ENCODE assay signal across 12 mouse cellular contexts in genomic region chr5:139796001-139796620, GRCm38 (mm10). TPM values are rescaled to one million over a fixed set of nuclear protein-coding genes. Genes with fewer than 3 reads are reported as not detected.
DNase-seq lines count a peak whose midpoint lies in the region; TF ChIP-seq lines count a peak whose summit lies in the region.
"Had no signal": no experiment of that assay in that cellular context is flagged by ENCODE, and none has a peak within 500 bp of the region (broad histone marks: within the 10 kb centered on the region; RNA-seq: fewer than 3 reads in every experiment).

No protein-coding gene starts in this region.

- H3K27ac ChIP-seq in left cerebral cortex, adult 2 months, result peak overlapping the region; percentile 65
- 0 out of 2 replicates have a peak overlapping the region, but pooled peaks have one; percentile 12 for H3K27ac ChIP-seq in limb, embryonic 10.5 days
- H3K27ac ChIP-seq in cerebellum, adult 2 months (ENCODE audit: insufficient read depth, low read length), result no peak overlapping the region

- no peak overlapping the region for H3K4me3 ChIP-seq in left cerebral cortex, adult 2 months
- no peak overlapping the region for H3K4me3 ChIP-seq in limb, embryonic 10.5 days
- H3K4me3 ChIP-seq in cerebellum, adult 2 months (replicated peaks; ENCODE audit: insufficient read depth, low read depth, low read length), result no peak overlapping the region

- H3K4me1 ChIP-seq in limb, embryonic 10.5 days, result peaks cover 56% of the 10 kb centered on the region
- peaks cover 16% of the 10 kb centered on the region; the same call in 1 of the 2 replicates for H3K4me1 ChIP-seq in cerebellum, adult 2 months (ENCODE audit: control insufficient read depth, insufficient read depth, low read length)

- TF ChIP-seq CTCF in left cerebral cortex, adult 2 months (IDR thresholded peaks at IDR 0.05), result no peak
- no peak for TF ChIP-seq CTCF in cerebellum, adult 2 months (IDR thresholded peaks at IDR 0.05; ENCODE audit: borderline replicate concordance, insufficient read depth, low read depth, low read length)

- TF ChIP-seq POLR2A in cerebellum, adult 2 months (IDR thresholded peaks at IDR 0.05; ENCODE audit: borderline replicate concordance, insufficient read depth, low read length), result no peak

- no peaks in the 10 kb centered on the region for H3K9me3 ChIP-seq in limb, embryonic 10.5 days (replicated peaks)

- 88% methylated on average over 9 of the region's 9 CpGs for WGBS in limb, embryonic 10.5 days
- WGBS in cerebellum, adult 2 months, result 63% methylated on average over 9 of the region's 9 CpGs

- DNase-seq in adrenal gland, adult 2 months, result peak; percentile 42
- DNase-seq in adrenal gland, postnatal 25 days, result no peak
- DNase-seq in left cerebral cortex, adult 2 months (ENCODE audit: extremely low spot score in 1 of 2, low spot score in 2 of 2), result no peak
- no peak for DNase-seq in left cerebral cortex, postnatal 36 days (ENCODE audit: low spot score in 2 of 2)
- DNase-seq in adipocyte (ENCODE audit: low spot score), result peak; percentile 36
- no peak for DNase-seq in limb, embryonic 10.5 days (ENCODE audit: low spot score)
- no peak for DNase-seq in cerebellum, adult 2 months
- DNase-seq in embryo, embryonic 9.5 days (ENCODE audit: extremely low spot score), result no peak
- DNase-seq: cerebellum, adult 9-10 months had no signal

- H3K36me3 ChIP-seq in limb, embryonic 10.5 days, result peaks cover 21% of the 10 kb centered on the region

- intact Hi-C loops in left cerebral cortex, adult 2 months (cut with DNase I), result no loop called here
- intact Hi-C loops in left cerebral cortex, postnatal 36 days (cut with DNase I), result no loop called here

- peaks cover 8% of the 10 kb centered on the region; the same call in 1 of the 2 replicates for H3K27me3 ChIP-seq in limb, embryonic 10.5 days (ENCODE audit: low read depth, poor library complexity, severe bottlenecking)
- no peaks in the 10 kb centered on the region for H3K27me3 ChIP-seq in cerebellum, adult 2 months (ENCODE audit: control insufficient read depth, insufficient read depth, low read length)

RNA-seq across cellular contexts. Expression of gene Mafk, which starts 4.8 kb away (rescaled TPM):
- 10 to 100 TPM; 32.1 to 34.1 TPM for total RNA-seq in adrenal gland, adult 2 months (2021)
- polyA plus RNA-seq in adrenal gland, adult 2 months (2012; rRNA removed), result 28.8 and 29.8 TPM in 2 replicates
- 29.6 and 30.6 TPM in 2 replicates for total RNA-seq in adrenal gland, postnatal 25 days (2021)
- 10 to 100 TPM in 1 of 2 experiments, 1 to 10 TPM in 1; 8.9 to 11.5 TPM for total RNA-seq in left cerebral cortex, adult 2 months (2021)
- total RNA-seq in left cerebral cortex, postnatal 36 days (2021), result 1 to 10 TPM; 8.2 to 8.8 TPM
- 7.1 and 8.1 TPM in 2 replicates for polyA plus RNA-seq in limb, embryonic 10.5 days (2016; fragmentation: Nextera tagmentation; extraction: Ambion mirVana)
- 6.8 and 7.8 TPM in 2 replicates for polyA plus RNA-seq in cerebellum, adult 2 months (2012; rRNA removed)

RNA-seq across cellular contexts. Expression of gene Ints1, which starts 20.6 kb away (rescaled TPM):
- total RNA-seq in adrenal gland, adult 2 months (2021), result 10 to 100 TPM; 50.6 to 55.9 TPM
- polyA plus RNA-seq in adrenal gland, adult 2 months (2012; rRNA removed), result 77.2 and 91.0 TPM in 2 replicates
- total RNA-seq in adrenal gland, postnatal 25 days (2021), result 61.3 and 61.9 TPM in 2 replicates
- total RNA-seq in left cerebral cortex, adult 2 months (2021), result 100 to 1,000 TPM in 1 of 2 experiments, 10 to 100 TPM in 1; 91.9 to 102 TPM
- 10 to 100 TPM; 95.5 to 96.2 TPM for total RNA-seq in left cerebral cortex, postnatal 36 days (2021)
- polyA plus RNA-seq in limb, embryonic 10.5 days (2016; fragmentation: Nextera tagmentation; extraction: Ambion mirVana), result 42.5 and 43.7 TPM in 2 replicates
- 64.4 and 70.8 TPM in 2 replicates for polyA plus RNA-seq in cerebellum, adult 2 months (2012; rRNA removed)

RNA-seq across cellular contexts. Expression of gene Tmem184a, which starts 23.6 kb away (rescaled TPM):
- total RNA-seq in adrenal gland, adult 2 months (2021), result under 1 TPM; 0.17 TPM
- polyA plus RNA-seq in adrenal gland, adult 2 months (2012; rRNA removed), result 0.43 and 1.5 TPM in 2 replicates
- not detected in 2 replicates for total RNA-seq in adrenal gland, postnatal 25 days (2021)
- total RNA-seq in left cerebral cortex, adult 2 months (2021), result under 1 TPM; 0.58 to 0.63 TPM
- total RNA-seq in left cerebral cortex, postnatal 36 days (2021), result under 1 TPM in 1 of 2 experiments, not detected in 1; 0.89 TPM
- polyA plus RNA-seq in limb, embryonic 10.5 days (2016; fragmentation: Nextera tagmentation; extraction: Ambion mirVana), result 2.1 and 2.2 TPM in 2 replicates
- polyA plus RNA-seq in cerebellum, adult 2 months (2012; rRNA removed), result 0.54 and 0.71 TPM in 2 replicates

RNA-seq across cellular contexts. Expression of gene Gm26938, which starts 30.1 kb away (rescaled TPM):
- not detected for total RNA-seq in adrenal gland, adult 2 months (2021)
- polyA plus RNA-seq in adrenal gland, adult 2 months (2012; rRNA removed), result not detected in 2 replicates
- total RNA-seq in adrenal gland, postnatal 25 days (2021), result not detected in 2 replicates
- not detected for total RNA-seq in left cerebral cortex, adult 2 months (2021)
- total RNA-seq in left cerebral cortex, postnatal 36 days (2021), result not detected
- not detected in 2 replicates for polyA plus RNA-seq in limb, embryonic 10.5 days (2016; fragmentation: Nextera tagmentation; extraction: Ambion mirVana)
- polyA plus RNA-seq in cerebellum, adult 2 months (2012; rRNA removed), result not detected in 2 replicates
- total RNA-seq: gastrocnemius, postnatal 4 days; layer of hippocampus, postnatal 10 days had no signal
- polyA plus RNA-seq: thymus, postnatal 0 days had no signal

RNA-seq across cellular contexts. Expression of gene Psmg3, which starts 30.6 kb away (rescaled TPM):
- 10 to 100 TPM; 14.8 to 21.5 TPM for total RNA-seq in adrenal gland, adult 2 months (2021)
- 18.3 and 20.8 TPM in 2 replicates for polyA plus RNA-seq in adrenal gland, adult 2 months (2012; rRNA removed)
- total RNA-seq in adrenal gland, postnatal 25 days (2021), result 21.3 and 23.1 TPM in 2 replicates
- 10 to 100 TPM; 18.0 to 20.3 TPM for total RNA-seq in left cerebral cortex, adult 2 months (2021)
- 10 to 100 TPM; 19.3 to 19.9 TPM for total RNA-seq in left cerebral cortex, postnatal 36 days (2021)
- 89.9 and 116 TPM in 2 replicates for polyA plus RNA-seq in limb, embryonic 10.5 days (2016; fragmentation: Nextera tagmentation; extraction: Ambion mirVana)
- polyA plus RNA-seq in cerebellum, adult 2 months (2012; rRNA removed), result 33.9 and 36.3 TPM in 2 replicates

Comparison
In these comparisons a context has a peak if more than half of its experiments do, and no peak if none do; other contexts are left out.
1. DNase-seq: peak in adrenal gland, adult 2 months (single experiment) and adipocyte (single experiment); none in adrenal gland, postnatal 25 days (single experiment), left cerebral cortex, adult 2 months (0 of 2), left cerebral cortex, postnatal 36 days (0 of 2), limb, embryonic 10.5 days (single experiment), cerebellum, adult 2 months (0 of 2) and embryo, embryonic 9.5 days (single experiment).